15 mouse cellular contexts compared by ENCODE assay signal in genomic region chr14:51094096-51094875, GRCm38 (mm10). TPM values are rescaled to one million over a fixed set of nuclear protein-coding genes. Genes with fewer than 3 reads are reported as not detected.
A peak's percentile ranks its signal among the peaks of the same experiment; 100 is the strongest.
DNase-seq lines count a peak whose midpoint lies in the region; ATAC-seq and TF ChIP-seq lines count a peak whose summit lies in the region.
"Had no signal": no experiment of that assay in that cellular context is flagged by ENCODE, and none has a peak within 500 bp of the region (broad histone marks: within the 10 kb centered on the region; RNA-seq: fewer than 3 reads in every experiment).

No protein-coding gene starts in this region.

- no peak for ATAC-seq in forebrain, postnatal 0 days
- no peak for ATAC-seq in stomach, embryonic 15.5 days (ENCODE audit: insufficient read depth, low FRiP score, low read depth)
- ATAC-seq in stomach, postnatal 0 days (ENCODE audit: low FRiP score, low TSS enrichment): no peak
- ATAC-seq in inflammation-experienced regulatory T-cells, adult 6 months: no peak
- ATAC-seq: CD4-positive, CD25-positive, alpha-beta regulatory T cell, adult 4 months had no signal

- no peak for TF ChIP-seq CTCF in forebrain, postnatal 0 days (IDR thresholded peaks at IDR 0.05; ENCODE audit: low read depth)
- TF ChIP-seq CTCF in layer of hippocampus, adult 2 months (conservative IDR thresholded peaks at IDR 0.05): no peak
- no peak for TF ChIP-seq CTCF in stomach, postnatal 0 days (IDR thresholded peaks at IDR 0.05; ENCODE audit: low read depth)

- no peaks in the 10 kb centered on the region for H3K9me3 ChIP-seq in forebrain, postnatal 0 days (ENCODE audit: low read length)
- no peaks in the 10 kb centered on the region for H3K9me3 ChIP-seq in forebrain, embryonic 10.5 days
- no peaks in the 10 kb centered on the region for H3K9me3 ChIP-seq in stomach, embryonic 15.5 days
- H3K9me3 ChIP-seq in stomach, postnatal 0 days (ENCODE audit: control insufficient read depth, low read length): no peaks in the 10 kb centered on the region
- H3K9me3 ChIP-seq: hindbrain, embryonic 15.5 days had no signal

- H3K4me1 ChIP-seq in forebrain, postnatal 0 days (ENCODE audit: insufficient read depth): no peaks in the 10 kb centered on the region
- no peaks in the 10 kb centered on the region for H3K4me1 ChIP-seq in forebrain, embryonic 10.5 days
- peaks cover 2% of the 10 kb centered on the region for H3K4me1 ChIP-seq in stomach, embryonic 15.5 days
- no peaks in the 10 kb centered on the region for H3K4me1 ChIP-seq in stomach, postnatal 0 days (replicated peaks; ENCODE audit: control insufficient read depth, insufficient read depth)

- H3K36me3 ChIP-seq in forebrain, postnatal 0 days (ENCODE audit: insufficient read depth): no peaks in the 10 kb centered on the region
- H3K36me3 ChIP-seq in forebrain, embryonic 10.5 days (replicated peaks): no peaks in the 10 kb centered on the region
- no peaks in the 10 kb centered on the region for H3K36me3 ChIP-seq in stomach, embryonic 15.5 days
- no peaks in the 10 kb centered on the region for H3K36me3 ChIP-seq in stomach, postnatal 0 days (ENCODE audit: control insufficient read depth, insufficient read depth, low read length)
- H3K36me3 ChIP-seq: hindbrain, embryonic 15.5 days had no signal

- TF ChIP-seq EP300 in stomach, postnatal 0 days (optimal IDR thresholded peaks at IDR 0.05): no peak

- no peak overlapping the region for H3K27ac ChIP-seq in forebrain, postnatal 0 days (ENCODE audit: low read depth, low read length)
- H3K27ac ChIP-seq in forebrain, embryonic 10.5 days: no peak overlapping the region
- peak overlapping the region; percentile 58 for H3K27ac ChIP-seq in layer of hippocampus, adult 2 months
- H3K27ac ChIP-seq in stomach, embryonic 15.5 days: peak overlapping the region; percentile 37; the same call in 1 of the 2 replicates
- H3K27ac ChIP-seq in stomach, postnatal 0 days (replicated peaks): no peak overlapping the region
- H3K27ac ChIP-seq: hindbrain, embryonic 15.5 days had no signal

- H3K4me2 ChIP-seq in forebrain, postnatal 0 days (ENCODE audit: low read depth): no peak overlapping the region
- no peak overlapping the region for H3K4me2 ChIP-seq in stomach, embryonic 15.5 days
- H3K4me2 ChIP-seq in stomach, postnatal 0 days (replicated peaks; ENCODE audit: low read depth): no peak overlapping the region
- H3K4me2 ChIP-seq: hindbrain, embryonic 15.5 days had no signal

- WGBS in forebrain, postnatal 0 days: 56% methylated on average over 5 of the region's 5 CpGs
- 79% methylated on average over 5 of the region's 5 CpGs for WGBS in forebrain, embryonic 10.5 days
- WGBS in stomach, embryonic 15.5 days: 80% methylated on average over 5 of the region's 5 CpGs
- 71% methylated on average over 5 of the region's 5 CpGs for WGBS in stomach, postnatal 0 days

- DNase-seq in forebrain, postnatal 0 days: peak; percentile 15
- DNase-seq in forebrain, embryonic 10.5 days (ENCODE audit: extremely low spot score, low spot score): no peak
- DNase-seq in layer of hippocampus, adult 2 months (ENCODE audit: low spot score in 2 of 2): no peak
- DNase-seq in layer of hippocampus, adult 9-10 months (ENCODE audit: low spot score): no peak
- no peak for DNase-seq in stomach, postnatal 0 days (ENCODE audit: low spot score)
- no peak for DNase-seq in spleen, postnatal 14 days (ENCODE audit: low spot score in 2 of 2)
- DNase-seq: cerebellum, postnatal 36 days; thymus, adult 2 months had no signal

- no peak overlapping the region for H3K9ac ChIP-seq in forebrain, postnatal 0 days
- no peak overlapping the region for H3K9ac ChIP-seq in stomach, embryonic 15.5 days
- H3K9ac ChIP-seq in stomach, postnatal 0 days (ENCODE audit: low read length): no peak overlapping the region
- H3K9ac ChIP-seq: hindbrain, embryonic 15.5 days had no signal

- no peak overlapping the region for H3K4me3 ChIP-seq in forebrain, postnatal 0 days (ENCODE audit: low read depth, low read length)
- H3K4me3 ChIP-seq in forebrain, embryonic 10.5 days: no peak overlapping the region
- H3K4me3 ChIP-seq in layer of hippocampus, adult 2 months: no peak overlapping the region
- no peak overlapping the region for H3K4me3 ChIP-seq in stomach, embryonic 15.5 days (replicated peaks)
- no peak overlapping the region for H3K4me3 ChIP-seq in stomach, postnatal 0 days (ENCODE audit: low read depth, low read length)
- H3K4me3 ChIP-seq: hindbrain, embryonic 15.5 days had no signal

- H3K27me3 ChIP-seq in forebrain, postnatal 0 days (ENCODE audit: insufficient read depth, low read length): no peaks in the 10 kb centered on the region
- H3K27me3 ChIP-seq in forebrain, embryonic 10.5 days (ENCODE audit: poor library complexity, severe bottlenecking): peaks cover 10% of the 10 kb centered on the region; the same call in 1 of the 2 replicates
- no peaks in the 10 kb centered on the region for H3K27me3 ChIP-seq in stomach, embryonic 15.5 days (replicated peaks)
- no peaks in the 10 kb centered on the region for H3K27me3 ChIP-seq in stomach, postnatal 0 days (ENCODE audit: control insufficient read depth, insufficient read depth, low read length)
- H3K27me3 ChIP-seq: hindbrain, embryonic 15.5 days had no signal

RNA-seq across cellular contexts. Expression of gene Ang, which starts 3.3 kb away (rescaled TPM):
- total RNA-seq in forebrain, postnatal 0 days (2014; rRNA removed): 0.62 and 4.9 TPM in 2 replicates
- 2.8 and 4.0 TPM in 2 replicates for polyA plus RNA-seq in forebrain, postnatal 0 days (2015; fragmentation: Nextera tagmentation; extraction: Ambion mirVana)
- 1.7 and 1.9 TPM in 2 replicates for polyA plus RNA-seq in forebrain, embryonic 10.5 days (2016; fragmentation: Nextera tagmentation; extraction: Ambion mirVana)
- total RNA-seq in layer of hippocampus, adult 2 months (2021): 1 to 10 TPM; 3.5 to 4.8 TPM
- 44.8 and 50.6 TPM in 2 replicates for polyA plus RNA-seq in stomach, embryonic 15.5 days (2015; fragmentation: Nextera tagmentation; extraction: Ambion mirVana)
- 27.7 and 29.5 TPM in 2 replicates for polyA plus RNA-seq in stomach, postnatal 0 days (2015; fragmentation: Nextera tagmentation; extraction: Ambion mirVana)
- polyA plus RNA-seq in inflammation-experienced regulatory T-cells, adult 6 months (2017; shearing (Covaris generic)): 1 to 10 TPM; 3.2 to 8.4 (median 3.8) TPM

RNA-seq across cellular contexts. Expression of gene Rnase4, which starts 3.4 kb away (rescaled TPM):
- 23.2 and 27.7 TPM in 2 replicates for total RNA-seq in forebrain, postnatal 0 days (2014; rRNA removed)
- polyA plus RNA-seq in forebrain, postnatal 0 days (2015; fragmentation: Nextera tagmentation; extraction: Ambion mirVana): 15.8 and 16.3 TPM in 2 replicates
- polyA plus RNA-seq in forebrain, embryonic 10.5 days (2016; fragmentation: Nextera tagmentation; extraction: Ambion mirVana): 6.6 and 6.8 TPM in 2 replicates
- 10 to 100 TPM; 15.0 to 18.0 TPM for total RNA-seq in layer of hippocampus, adult 2 months (2021)
- 152 and 176 TPM in 2 replicates for polyA plus RNA-seq in stomach, embryonic 15.5 days (2015; fragmentation: Nextera tagmentation; extraction: Ambion mirVana)
- 152 and 157 TPM in 2 replicates for polyA plus RNA-seq in stomach, postnatal 0 days (2015; fragmentation: Nextera tagmentation; extraction: Ambion mirVana)
- 10 to 100 TPM; 10.3 to 27.1 (median 16.7) TPM for polyA plus RNA-seq in inflammation-experienced regulatory T-cells, adult 6 months (2017; shearing (Covaris generic))

RNA-seq across cellular contexts. Expression of gene Eddm3b, which starts 19.9 kb away (rescaled TPM):
- total RNA-seq in forebrain, postnatal 0 days (2014; rRNA removed): 0.15 TPM in 1 of 2 replicates, not detected in the other
- 0.22 TPM in 1 of 2 replicates, not detected in the other for polyA plus RNA-seq in forebrain, postnatal 0 days (2015; fragmentation: Nextera tagmentation; extraction: Ambion mirVana)
- 0.28 TPM in 1 of 2 replicates, not detected in the other for polyA plus RNA-seq in forebrain, embryonic 10.5 days (2016; fragmentation: Nextera tagmentation; extraction: Ambion mirVana)
- total RNA-seq in layer of hippocampus, adult 2 months (2021): not detected
- not detected in 2 replicates for polyA plus RNA-seq in stomach, embryonic 15.5 days (2015; fragmentation: Nextera tagmentation; extraction: Ambion mirVana)
- polyA plus RNA-seq in stomach, postnatal 0 days (2015; fragmentation: Nextera tagmentation; extraction: Ambion mirVana): not detected in 2 replicates
- not detected for polyA plus RNA-seq in inflammation-experienced regulatory T-cells, adult 6 months (2017; shearing (Covaris generic))
- total RNA-seq: left cerebral cortex, postnatal 25 days; megakaryocyte progenitor cell, adult 5-6 weeks had no signal
- polyA plus RNA-seq: CD4-positive, CD25-positive, alpha-beta regulatory T cell, adult 4 months; hindbrain, embryonic 15.5 days; thymus, adult 2 months had no signal

RNA-seq across cellular contexts. Expression of gene Olfr750, which starts 20.1 kb away (rescaled TPM):
- total RNA-seq in forebrain, postnatal 0 days (2014; rRNA removed): not detected in 2 replicates
- 0.08 TPM in 1 of 2 replicates, not detected in the other for polyA plus RNA-seq in forebrain, postnatal 0 days (2015; fragmentation: Nextera tagmentation; extraction: Ambion mirVana)
- polyA plus RNA-seq in forebrain, embryonic 10.5 days (2016; fragmentation: Nextera tagmentation; extraction: Ambion mirVana): not detected in 2 replicates
- total RNA-seq in layer of hippocampus, adult 2 months (2021): not detected
- not detected in 2 replicates for polyA plus RNA-seq in stomach, embryonic 15.5 days (2015; fragmentation: Nextera tagmentation; extraction: Ambion mirVana)
- polyA plus RNA-seq in stomach, postnatal 0 days (2015; fragmentation: Nextera tagmentation; extraction: Ambion mirVana): not detected in 2 replicates
- polyA plus RNA-seq in inflammation-experienced regulatory T-cells, adult 6 months (2017; shearing (Covaris generic)): under 1 TPM in 1 of 3 experiments, not detected in 2; 0.48 TPM
- total RNA-seq: left cerebral cortex, postnatal 25 days; megakaryocyte progenitor cell, adult 5-6 weeks had no signal
- polyA plus RNA-seq: CD4-positive, CD25-positive, alpha-beta regulatory T cell, adult 4 months; kidney, embryonic 16.5 days had no signal

RNA-seq across cellular contexts. Expression of gene Rnase6, which starts 29.4 kb away (rescaled TPM):
- 0.77 and 2.7 TPM in 2 replicates for total RNA-seq in forebrain, postnatal 0 days (2014; rRNA removed)
- 1.3 and 1.4 TPM in 2 replicates for polyA plus RNA-seq in forebrain, postnatal 0 days (2015; fragmentation: Nextera tagmentation; extraction: Ambion mirVana)
- 0.26 and 0.30 TPM in 2 replicates for polyA plus RNA-seq in forebrain, embryonic 10.5 days (2016; fragmentation: Nextera tagmentation; extraction: Ambion mirVana)
- not detected for total RNA-seq in layer of hippocampus, adult 2 months (2021)
- 2.8 and 3.1 TPM in 2 replicates for polyA plus RNA-seq in stomach, embryonic 15.5 days (2015; fragmentation: Nextera tagmentation; extraction: Ambion mirVana)
- polyA plus RNA-seq in stomach, postnatal 0 days (2015; fragmentation: Nextera tagmentation; extraction: Ambion mirVana): 1.2 and 1.3 TPM in 2 replicates
- 1 to 10 TPM; 1.4 to 2.7 (median 2.3) TPM for polyA plus RNA-seq in inflammation-experienced regulatory T-cells, adult 6 months (2017; shearing (Covaris generic))

Comparison
In these comparisons a context has a peak if more than half of its experiments do, and no peak if none do; other contexts are left out.
1. H3K27ac ChIP-seq: peak in layer of hippocampus, adult 2 months (single experiment) and stomach, embryonic 15.5 days (single experiment); none in forebrain, postnatal 0 days (single experiment), forebrain, embryonic 10.5 days (single experiment) and stomach, postnatal 0 days (single experiment).